Mouse (Mus musculus): ENCODE measurements around the gene Nrxn1.

DNA sequence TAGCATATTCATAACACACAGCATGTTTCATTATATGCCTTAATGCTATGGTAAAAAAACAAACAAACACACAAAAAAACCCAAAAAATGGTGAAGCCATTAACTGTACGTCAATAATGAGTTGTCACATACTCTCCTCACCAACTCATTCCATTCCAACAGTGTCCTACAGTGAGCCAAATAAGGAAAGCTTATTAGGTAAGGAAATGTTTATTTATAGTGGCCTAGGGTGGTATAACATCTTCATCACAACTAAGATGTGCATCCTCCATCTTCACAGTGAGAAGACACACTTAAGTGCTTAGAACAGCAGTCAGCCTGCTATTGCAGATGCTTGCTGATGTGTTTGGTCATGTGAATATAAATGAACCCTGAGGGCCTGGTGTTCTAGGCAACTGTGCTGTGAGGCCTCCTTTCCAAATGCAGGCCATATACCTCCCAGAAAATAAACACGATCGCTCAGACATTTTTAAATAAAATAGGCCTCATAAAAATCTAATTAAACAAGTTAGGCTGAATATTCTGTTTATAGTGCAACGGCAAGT, 454.6 kb downstream of the Nrxn1 start:
- TF ChIP-seq POLR2A (IDR thresholded peaks at IDR 0.05; ENCODE audit: insufficient read depth, low read depth, low read length): no peak
- TF ChIP-seq CTCF (IDR thresholded peaks at IDR 0.05; ENCODE audit: insufficient read depth, low read depth, low read length): no peak
